Mouse (Mus musculus) MEL-GATA-1-ER (cell line): ENCODE results near the gene Tshz2.

Experiments
- DNase-seq: peaks from one replicate; pipeline ENCODE4 v3.0.0-alpha.2; 2012; ENCODE audit warnings: low read depth; ENCODE audit errors: extremely low read depth

Gene Tshz2

DNA sequence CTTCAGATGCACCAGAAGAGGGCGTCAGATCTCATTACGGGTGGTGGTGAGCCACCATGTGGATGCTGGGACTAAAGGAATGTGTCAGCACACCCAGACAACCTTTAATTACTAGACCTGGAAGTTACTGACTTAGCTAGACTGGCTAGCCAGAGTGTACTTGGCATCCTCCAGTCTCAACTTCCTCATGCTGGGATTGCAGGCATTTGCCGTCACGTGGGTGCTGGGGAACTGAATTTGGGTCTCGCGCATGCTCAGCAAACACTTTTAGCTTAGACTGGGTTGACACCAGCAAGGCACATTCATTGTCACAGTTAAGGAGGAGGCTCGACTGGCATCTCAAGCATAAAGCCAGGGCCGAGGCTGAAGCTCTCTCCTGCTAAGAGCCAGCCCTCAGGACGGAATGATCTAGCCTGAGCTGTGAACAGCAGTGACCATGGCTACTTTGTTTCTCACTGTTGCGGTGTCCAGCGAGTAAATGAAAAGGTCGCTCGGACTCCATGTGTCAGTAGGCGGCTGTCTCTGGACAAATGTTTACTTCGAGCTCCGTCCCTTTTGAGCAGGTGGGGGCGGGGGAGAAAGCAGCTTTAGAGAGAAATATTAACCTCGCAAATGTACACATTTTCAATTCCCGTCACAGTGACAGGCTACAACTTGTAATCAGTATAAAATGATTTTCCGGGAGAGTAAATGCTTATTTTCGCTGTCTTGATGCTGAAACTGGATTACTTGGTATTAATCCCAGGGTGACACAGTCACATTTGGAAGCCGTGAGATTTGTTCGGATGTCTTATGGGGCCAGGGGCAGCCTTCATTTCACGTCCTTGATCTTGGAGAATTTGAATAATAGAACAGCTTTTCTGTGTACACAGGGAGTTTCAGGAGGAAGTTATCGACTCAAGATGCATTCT is 370.0 kb downstream of the Tshz2 start:
- DNase-seq, result no peak

DNA sequence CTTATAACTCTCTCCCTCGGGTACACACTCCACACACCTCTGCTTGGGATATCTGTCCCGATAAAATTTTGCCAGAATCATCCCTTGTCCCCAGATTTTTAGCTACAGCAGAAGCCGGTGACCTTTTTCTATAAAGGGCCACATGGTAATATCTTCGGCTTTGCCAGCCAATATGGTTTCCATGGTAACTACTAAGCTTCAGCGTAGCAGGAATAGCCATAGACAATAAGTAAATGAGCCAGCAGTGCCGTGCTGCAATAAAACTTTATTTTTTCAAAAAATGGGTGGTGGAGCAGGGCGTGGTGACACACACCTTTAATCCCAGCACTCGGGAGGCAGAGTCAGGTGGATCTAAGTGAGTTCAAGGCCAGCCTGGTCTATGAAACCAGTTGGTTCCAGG is 370.9 kb downstream of the Tshz2 start:
- no peak for DNase-seq

DNA sequence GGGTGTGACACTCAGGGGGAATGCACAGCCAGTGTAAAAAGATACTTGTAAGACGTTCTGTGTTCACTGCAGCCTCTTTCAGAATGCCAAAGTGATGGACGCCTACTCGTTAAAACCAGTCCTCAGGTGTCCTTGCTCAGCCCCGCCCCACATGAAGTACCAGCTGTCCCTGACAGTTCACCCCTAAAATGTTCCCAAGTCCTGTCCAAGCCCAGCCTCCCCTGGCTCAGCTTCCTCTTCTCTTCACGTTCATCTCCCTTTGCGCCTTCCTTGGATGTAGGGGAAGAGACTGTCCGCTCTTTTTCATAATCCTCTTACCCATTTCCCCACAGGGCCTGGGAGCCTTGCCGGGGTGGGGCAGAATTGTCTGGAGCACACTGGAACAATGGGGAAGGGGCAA is 374.0 kb downstream of the Tshz2 start:
- no peak for DNase-seq

DNA sequence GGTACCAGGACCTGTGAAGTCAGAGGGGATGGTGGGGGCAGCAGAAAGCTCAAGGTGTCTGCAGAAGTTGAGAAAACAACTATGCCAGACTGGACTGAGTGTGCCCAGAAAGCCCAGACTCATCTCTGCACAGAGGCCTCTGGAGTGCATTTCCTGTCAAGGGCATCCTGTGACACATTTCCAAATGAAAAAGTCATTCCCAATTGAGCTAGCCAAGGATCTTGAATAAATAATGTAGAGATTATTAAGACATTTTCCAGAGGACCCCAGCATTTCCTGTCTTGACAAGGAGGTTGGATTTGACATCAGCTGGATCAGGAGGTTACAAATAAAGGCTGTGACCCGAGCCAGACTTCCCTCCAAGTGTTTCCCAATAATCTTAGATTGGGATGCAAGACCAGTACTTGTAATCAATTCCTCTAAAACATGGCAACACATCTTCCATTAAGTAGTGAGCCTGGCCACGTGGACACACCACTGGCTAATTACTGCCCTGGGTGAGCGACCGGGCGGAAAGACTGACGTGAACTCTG is 374.7 kb downstream of the Tshz2 start:
- no peak for DNase-seq

DNA sequence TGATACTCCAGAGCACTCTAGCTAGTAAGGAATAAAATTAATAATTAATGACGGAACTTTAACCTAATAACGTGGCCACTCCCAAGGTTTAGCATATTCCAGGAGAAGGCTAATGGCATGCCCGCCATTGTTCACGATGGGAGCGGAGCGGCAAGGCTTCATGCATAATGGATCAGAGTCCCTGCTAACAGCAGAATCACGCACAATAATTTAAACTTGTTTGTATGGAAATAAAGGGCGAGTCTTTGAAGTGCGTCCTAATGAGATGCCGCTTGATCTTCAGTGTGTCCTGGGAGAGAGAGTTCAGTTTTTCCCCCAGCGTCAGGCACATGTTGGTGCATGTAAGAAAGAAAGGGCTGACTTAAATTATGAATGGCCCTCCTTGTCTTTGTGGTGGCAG is 376.9 kb downstream of the Tshz2 start:
- no peak for DNase-seq

DNA sequence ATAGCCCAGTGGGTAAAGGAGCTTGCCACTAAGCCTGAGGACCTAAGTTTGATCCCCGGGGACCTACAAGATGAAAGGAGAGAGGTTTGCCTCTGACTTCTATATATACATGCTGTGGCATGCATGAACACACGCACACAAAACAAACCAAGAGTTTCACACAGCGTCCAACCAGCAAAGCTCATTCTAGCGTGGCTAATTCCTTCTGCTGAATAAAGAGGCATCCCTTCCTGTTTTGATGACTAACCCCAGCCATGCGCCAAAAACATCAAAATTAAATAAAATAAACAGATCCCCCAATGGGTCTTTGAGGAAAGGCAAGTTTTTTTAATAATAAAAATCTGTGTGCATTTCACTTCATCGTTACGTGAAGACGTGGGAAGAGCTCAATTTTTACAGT is 379.0 kb downstream of the Tshz2 start:
- no peak for DNase-seq

DNA sequence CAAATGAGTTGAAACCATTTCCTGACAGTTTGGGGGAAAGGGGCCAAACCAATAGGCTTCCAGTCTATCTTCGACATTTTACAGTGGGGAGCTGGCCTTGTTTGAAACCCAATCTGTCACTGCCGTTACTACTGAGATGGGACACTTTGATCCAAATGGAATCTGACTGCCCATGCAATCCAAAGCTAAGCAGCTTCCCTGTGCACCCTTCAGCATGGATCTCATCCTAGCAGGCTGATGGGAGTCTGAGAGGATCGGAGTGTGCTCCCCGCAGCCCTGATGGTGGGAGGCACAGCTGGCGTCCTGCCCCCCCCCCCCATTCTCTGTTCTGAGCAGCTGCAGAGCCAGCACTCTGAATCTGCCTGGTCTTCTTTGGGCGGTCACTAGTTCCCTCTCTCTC is 384.5 kb downstream of the Tshz2 start:
- DNase-seq, result no peak

DNA sequence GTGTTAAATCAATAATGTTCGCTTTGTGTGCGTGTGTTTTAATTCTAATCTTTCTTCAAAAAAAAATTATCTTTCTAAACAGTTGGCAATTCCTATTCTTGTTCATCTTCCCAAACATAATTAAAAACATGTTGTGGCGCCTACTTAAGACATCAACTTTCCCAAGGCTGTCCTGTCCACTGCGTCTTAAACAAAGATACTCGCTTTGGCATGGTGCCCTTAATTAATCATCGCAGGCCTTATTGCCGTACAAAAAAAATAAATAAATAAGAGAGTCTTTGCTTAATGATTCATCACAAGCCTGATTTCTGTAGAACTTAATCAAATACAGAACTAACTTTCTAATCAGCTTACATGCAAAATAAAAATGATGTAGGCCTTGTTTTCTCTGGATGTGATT is 385.1 kb downstream of the Tshz2 start:
- DNase-seq, result no peak

DNA sequence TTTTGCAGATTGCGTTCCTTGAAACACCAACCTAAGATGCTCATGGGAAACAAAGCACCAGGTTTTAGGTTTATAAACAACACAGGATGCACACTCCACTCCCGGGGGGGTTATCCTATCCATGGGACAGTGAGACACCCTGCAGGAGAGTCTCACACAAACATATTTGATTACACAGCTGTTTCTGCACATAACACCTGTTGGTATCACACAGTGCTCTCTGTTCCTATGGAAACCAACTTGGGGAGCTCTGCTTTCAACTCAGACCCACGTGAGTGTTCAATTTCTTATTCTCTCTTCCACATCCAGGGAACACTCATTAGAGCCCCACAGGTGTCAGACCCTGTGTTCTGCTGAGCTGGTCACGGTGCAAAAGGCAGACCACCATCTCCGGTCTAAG is 390.1 kb downstream of the Tshz2 start:
- DNase-seq, result no peak

DNA sequence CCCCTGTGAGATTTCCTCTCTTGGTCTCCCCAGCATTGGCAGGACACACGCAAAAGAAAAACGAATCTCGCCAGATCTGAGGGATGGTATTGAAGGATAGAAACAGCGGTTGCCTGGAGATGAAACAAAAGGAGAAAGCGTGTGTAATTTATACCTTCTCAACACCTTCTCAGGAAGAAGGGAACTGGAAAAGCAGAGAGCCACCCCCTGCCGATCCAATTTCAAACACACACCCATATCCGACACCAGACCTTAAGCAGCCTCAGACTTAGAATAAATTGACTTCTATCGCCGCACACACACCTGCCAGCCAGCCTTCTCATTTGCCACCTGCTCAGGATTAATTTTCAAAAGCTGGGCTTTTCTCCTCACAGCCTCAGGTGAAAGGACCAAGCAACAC is 390.9 kb downstream of the Tshz2 start:
- DNase-seq, result no peak

DNA sequence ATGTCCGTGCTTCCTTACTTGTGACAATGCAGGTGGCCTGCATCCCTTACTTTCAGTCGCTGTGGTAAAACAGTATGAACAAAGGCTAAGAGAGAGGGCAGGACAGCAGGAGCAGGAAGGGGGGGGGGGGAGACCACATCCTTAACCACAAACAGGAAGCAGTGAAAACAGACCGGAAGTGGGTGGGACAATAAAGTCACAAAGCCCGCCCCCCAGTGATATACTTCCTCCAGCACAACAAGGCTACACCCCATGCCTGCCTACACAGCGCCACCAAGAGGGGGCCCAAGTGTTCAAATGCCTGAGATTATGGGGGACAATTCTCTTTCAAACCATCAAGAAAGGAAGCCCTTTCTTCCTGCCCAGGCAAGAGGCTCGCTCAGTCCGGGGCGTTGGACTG is 392.1 kb downstream of the Tshz2 start:
- no peak for DNase-seq

DNA sequence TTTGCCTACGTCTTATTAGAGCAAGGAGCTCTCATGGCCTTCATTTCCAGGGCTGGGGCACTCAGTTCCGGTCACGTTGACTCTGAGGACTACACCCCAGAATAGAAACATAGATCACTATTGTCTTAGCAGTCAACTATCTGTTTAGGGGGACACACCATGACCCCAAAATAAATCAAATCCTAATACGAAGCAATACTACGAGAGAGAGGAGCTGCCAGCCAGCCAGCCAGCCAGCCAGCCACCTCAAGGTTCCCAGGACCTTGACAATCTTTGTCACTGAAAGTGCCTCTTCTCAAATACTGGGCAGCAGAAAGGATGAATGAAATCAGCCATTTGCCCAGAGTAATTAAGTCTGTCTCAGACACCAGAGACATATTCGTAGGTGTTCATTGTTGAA is 393.1 kb downstream of the Tshz2 start:
- DNase-seq, result no peak

DNA sequence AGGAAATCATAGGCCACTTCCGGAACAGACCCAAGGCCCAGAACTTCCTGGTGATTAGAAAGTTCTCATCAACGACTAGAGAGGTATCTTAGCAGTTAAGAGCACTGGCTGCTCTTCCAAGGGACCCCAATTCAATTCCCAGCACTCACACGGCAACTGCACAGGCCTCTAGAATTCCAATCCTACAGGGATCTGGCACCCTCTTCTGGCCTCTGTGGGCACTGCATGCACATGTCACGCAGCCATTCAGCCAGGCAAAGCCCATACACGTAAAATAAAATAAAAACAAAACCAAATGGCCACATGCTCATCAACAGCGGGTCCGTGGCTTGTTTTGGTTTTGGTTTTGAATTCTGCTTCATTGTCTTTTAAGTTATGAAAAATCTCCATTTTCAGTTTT is 395.0 kb downstream of the Tshz2 start:
- no peak for DNase-seq

DNA sequence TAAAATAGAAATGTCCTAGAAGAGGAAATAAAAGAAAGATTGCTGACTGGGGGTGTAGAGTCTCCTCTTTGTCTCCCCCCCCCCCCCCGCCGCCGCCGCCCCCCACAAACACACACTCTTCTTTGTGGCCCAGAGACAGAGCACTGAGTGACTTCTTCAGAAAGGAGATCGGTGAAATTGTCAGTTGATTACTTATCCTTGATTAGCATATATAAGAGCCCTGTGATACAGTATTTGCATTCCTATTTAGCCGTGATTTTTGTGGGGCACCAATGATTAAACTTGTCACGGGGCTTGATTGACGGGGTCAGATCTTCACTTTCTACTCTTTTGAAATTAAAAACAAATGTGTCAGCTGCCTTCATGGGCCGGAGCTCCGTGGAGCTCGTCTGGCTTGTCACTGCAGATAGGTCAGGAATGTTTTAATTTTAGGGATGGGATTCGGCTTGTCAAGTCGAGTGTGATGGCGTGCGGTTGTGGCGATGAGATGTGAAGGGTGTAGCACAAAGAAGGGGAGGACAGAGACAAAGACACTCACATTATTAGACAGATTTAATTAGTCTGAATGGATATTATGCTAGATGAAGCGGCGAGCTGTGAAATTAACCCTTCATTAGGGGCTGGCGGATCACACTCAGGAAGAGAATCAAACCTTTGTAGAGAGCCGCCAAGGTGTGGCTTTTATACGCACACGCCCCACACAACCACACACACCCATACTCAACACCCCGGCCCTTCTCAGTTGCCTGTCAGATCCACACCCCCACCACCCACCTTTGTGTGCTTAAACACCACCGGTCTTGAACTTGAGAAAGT is 395.9 kb downstream of the Tshz2 start:
- DNase-seq, result no peak

DNA sequence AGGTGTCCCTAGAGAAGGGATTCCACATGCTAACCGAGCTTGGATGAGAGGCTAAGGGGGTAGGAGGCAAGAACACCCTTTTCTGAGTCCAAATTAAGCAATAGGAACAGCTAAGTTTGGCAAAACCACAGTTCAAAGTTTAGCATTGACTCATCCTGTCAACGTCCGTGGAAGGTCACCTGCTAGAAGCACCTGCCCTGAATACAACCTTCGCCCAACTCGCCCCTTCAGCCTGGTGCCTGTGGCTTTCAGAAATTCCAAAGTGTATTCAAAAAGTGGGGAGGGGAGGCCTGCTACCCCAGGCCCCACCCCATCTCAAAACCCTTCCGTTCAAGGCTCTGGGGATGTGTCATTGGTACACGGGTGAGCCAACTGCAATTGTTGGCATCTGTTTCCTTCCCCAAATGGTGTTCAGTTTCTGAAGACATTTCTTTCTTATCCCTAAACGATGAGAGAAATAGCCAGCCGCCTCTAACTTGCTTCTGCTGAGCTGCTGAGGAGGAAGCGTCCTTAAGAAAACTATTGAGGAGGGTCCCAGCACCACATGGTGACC is 396.6 kb downstream of the Tshz2 start:
- DNase-seq, result no peak

DNA sequence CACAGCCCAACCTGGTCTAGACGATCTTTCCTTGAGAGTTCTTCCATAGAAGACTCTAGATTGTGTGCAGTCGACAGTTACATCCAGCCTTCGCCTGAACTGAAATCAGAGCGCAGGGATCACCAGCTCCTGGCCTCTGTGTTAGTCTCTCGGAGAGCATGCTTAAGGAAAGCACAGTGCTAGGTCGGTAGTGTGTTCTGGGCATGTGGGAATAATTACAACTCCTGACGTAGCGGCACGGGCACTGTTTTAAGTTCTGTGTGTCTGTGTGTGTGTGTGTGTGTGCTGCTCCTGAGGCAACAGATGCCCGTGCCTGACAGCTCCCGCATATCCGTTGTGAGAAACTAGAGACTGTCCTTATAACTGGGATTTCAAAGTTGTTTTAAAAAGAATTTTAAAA is 398.4 kb downstream of the Tshz2 start:
- DNase-seq, result no peak

DNA sequence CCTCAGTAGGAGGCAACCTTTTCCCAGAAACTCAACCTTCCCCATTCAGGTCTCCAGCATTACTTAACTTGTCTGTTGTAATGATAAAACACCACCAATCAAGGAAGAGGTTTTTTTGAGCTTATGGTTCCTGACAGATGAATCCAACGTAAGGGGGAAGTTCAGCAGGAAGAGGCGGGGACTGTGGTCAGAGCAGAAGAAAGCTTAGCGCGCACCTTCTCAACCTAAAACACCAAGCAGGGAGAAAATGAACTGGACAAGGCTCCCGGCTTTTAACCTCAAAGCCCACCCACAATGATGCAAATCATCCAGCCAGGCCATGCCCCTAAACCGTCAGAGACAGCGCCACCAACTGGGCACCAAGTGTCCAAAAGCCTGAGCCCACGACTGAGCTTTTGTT is 399.1 kb downstream of the Tshz2 start:
- no peak for DNase-seq

DNA sequence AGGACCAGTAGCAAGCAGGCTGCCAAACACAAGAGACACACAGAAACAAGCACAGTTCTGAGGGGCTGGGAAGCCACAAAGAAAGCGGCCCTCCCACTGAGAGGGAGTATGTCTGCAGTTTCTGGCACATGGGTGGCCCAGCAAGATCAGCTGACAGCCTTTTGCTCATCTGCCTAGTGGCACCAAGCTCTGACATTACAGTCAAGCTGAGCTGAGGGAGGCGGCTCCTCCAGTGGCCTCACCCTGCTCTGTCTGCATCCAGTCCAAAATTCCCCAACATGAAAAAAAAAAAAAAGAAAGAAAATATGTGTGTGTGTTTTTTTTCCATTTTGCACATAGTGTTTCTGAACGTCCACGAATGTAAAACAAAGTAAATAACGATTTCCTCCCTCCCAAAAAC is 400.4 kb downstream of the Tshz2 start:
- no peak for DNase-seq

DNA sequence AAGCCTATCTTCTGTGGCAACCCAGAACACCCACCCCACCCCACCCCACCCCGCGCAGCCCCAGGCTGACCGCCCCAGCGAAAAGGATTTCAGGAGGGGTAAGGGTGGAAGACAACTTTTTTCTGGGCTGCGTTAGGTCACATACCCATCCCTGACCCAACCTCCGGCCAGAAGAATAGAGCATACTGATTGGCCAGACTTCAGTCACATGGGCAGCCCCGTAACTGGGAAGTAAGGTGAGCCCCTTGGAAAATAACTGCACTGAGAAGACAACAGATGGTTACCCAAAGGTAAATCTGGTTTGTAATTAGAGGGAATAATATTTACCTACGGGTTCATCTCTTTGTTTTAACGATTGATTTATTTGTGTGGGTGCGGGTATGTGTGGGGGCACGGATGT is 402.0 kb downstream of the Tshz2 start:
- DNase-seq, result no peak

DNA sequence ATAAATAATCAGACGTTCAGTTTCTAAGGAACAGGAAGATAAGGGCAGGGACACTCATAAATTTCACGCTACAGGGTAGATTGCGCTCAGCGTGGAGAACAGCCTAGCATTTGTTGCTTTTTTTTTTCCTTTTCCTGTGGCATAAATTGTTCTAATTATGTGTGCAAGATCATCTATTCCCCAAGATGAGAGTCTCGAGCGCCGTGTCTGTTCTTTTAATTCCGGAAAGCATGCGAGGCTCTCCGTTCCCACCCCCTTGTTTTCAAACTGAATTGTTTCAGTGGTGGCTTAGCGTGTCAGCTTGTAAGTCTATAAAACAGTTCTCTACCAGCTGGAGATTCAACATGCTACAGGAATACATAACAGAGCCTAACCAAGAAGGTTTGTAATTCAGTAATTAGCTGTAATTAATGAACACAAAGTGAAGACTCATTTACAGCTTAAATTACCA is 404.0 kb downstream of the Tshz2 start:
- no peak for DNase-seq

DNA sequence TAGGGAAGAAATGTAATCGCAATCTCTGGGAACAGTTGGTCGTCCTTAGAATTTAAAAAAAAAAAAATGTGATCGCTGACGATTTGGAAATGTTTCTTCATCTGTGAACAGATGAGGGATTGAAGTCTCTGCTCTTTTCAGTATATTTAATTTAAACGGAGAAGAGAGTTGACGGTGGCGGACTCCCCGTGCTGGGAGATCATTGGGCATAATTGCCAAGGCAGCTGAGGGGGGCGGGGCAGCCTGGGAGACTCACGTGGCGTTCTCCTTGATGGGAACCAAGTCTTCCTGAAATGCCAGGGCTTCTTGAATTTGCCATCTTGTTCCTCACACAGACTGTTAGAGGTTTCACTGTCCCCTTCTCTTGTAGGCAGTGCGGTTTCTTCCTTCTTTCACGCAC is 404.5 kb downstream of the Tshz2 start:
- no peak for DNase-seq

DNA sequence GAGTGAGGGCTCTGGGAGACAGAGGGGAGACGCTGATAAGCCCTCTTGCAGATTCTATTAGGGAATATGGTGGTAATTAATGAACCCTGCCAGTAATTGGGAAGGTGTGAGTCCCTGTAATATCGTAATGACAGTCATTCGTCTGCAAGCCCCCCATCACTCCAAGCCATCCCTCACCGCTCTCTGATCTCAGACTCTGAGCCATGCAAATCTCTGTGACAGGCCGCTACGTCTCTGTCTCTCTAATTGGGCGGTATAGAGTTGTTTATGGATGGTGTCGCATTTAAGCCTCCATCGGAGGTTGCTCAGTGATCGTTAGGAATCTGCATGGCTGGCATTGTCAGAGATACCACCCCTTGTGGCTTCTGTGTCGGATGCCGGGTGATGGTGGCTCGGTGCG is 407.0 kb downstream of the Tshz2 start:
- DNase-seq, result no peak
